Mouse (Mus musculus): ENCODE data around the gene Shank2. TPM values are rescaled to one million over a fixed set of nuclear protein-coding genes. Genes with fewer than 3 reads are reported as not detected.

The Shank2 gene
- polyA plus RNA-seq, 1 experiment from 2014 or later = 0.27 TPM

GRCm38 (mm10) chr7:144238992-144239391 is 237.3 kb downstream of the Shank2 start:
- Histone ChIP-seq H3K36me3 (no peaks in the 10 kb centered on the region), H3K9ac (no peak overlapping the region), H3K27me3 (replicated peaks) (0 out of 2 replicates have a peak, but pooled peaks cover 11% of the 10 kb centered on the region), H3K9me3 (replicated peaks) (no peaks in the 10 kb centered on the region), H3K4me1 (replicated peaks) (peaks cover 17% of the 10 kb centered on the region), H3K4me3 (no peak overlapping the region), H3K4me2 (no peak overlapping the region), H3K27ac (ENCODE audit: poor library complexity, severe bottlenecking) (no peak overlapping the region)
- WGBS = 67% methylated on average over 12 of the region's 12 CpGs
- no peak for ATAC-seq (ENCODE audit: insufficient number of reproducible peaks, low FRiP score)

DNA sequence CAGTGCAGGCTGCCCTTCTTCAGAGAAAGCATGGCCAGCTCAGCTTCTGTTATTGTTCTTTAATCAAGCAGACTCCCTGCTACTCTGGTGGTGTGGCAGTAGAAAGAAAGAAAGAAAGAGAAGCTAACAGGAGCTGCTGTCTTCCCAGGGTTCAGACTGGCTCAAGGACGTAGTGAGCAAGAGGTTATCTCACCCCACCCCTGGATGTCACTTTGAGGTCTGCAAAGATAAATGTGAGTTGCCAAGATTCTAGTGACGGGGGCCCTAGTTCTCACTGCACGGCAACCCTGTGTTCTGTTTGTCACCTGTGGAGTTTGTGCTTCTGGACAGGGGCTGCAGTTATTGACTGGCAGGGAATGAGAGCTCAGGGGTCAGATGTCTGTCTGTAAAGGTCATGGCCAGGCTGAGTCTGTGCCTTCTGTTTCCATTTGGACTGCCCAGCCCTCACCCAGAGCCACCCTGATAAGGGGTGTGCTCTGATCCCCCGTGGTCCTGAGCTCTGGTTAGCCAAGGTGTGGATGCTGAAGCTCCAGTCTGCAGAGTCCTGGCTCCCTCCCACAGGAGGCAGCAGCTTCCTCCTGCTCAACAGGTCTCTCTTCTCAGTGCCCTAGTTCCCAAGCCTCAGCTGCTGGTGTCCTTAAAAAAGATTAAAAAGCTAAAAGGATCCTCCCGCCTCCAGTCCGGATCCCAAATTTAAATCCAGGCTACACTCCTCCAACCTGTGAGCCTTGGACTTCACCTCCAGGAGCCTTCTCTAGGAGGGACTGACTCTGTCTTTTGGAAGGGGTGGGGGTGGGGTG is 238.0 kb downstream of the Shank2 start:
- H3K4me3 ChIP-seq = no peak overlapping the region
- no peaks in the 10 kb centered on the region for H3K36me3 ChIP-seq
- H3K4me1 ChIP-seq (replicated peaks) = peaks cover 17% of the 10 kb centered on the region
- WGBS = 27% methylated on average over 6 of the region's 6 CpGs
- no peak overlapping the region for H3K27ac ChIP-seq (ENCODE audit: poor library complexity, severe bottlenecking)
- H3K9me3 ChIP-seq (replicated peaks) = no peaks in the 10 kb centered on the region
- 0 out of 2 replicates have a peak, but pooled peaks cover 11% of the 10 kb centered on the region for H3K27me3 ChIP-seq (replicated peaks)
- no peak for ATAC-seq (ENCODE audit: insufficient number of reproducible peaks, low FRiP score)
- no peak overlapping the region for H3K9ac ChIP-seq
- H3K4me2 ChIP-seq = no peak overlapping the region

GRCm38 (mm10) chr7:144240736-144241343 is 239.1 kb downstream of the Shank2 start:
- Histone ChIP-seq H3K9me3 (replicated peaks) (no peaks in the 10 kb centered on the region), H3K4me2 (no peak overlapping the region), H3K4me3 (no peak overlapping the region), H3K36me3 (no peaks in the 10 kb centered on the region), H3K27me3 (replicated peaks) (0 out of 2 replicates have a peak, but pooled peaks cover 11% of the 10 kb centered on the region), H3K27ac (ENCODE audit: poor library complexity, severe bottlenecking) (no peak overlapping the region), H3K9ac (no peak overlapping the region), H3K4me1 (replicated peaks) (peaks cover 17% of the 10 kb centered on the region)
- ATAC-seq (ENCODE audit: insufficient number of reproducible peaks, low FRiP score) = no peak
- WGBS = 74% methylated on average over 4 of the region's 4 CpGs

GRCm38 (mm10) chr7:144244203-144244602 is 242.5 kb downstream of the Shank2 start:
- 72% methylated on average over 6 of the region's 6 CpGs for WGBS
- H3K9ac ChIP-seq = no peak overlapping the region
- H3K4me2 ChIP-seq = no peak overlapping the region
- H3K4me3 ChIP-seq = no peak overlapping the region
- peaks cover 9% of the 10 kb centered on the region for H3K4me1 ChIP-seq (replicated peaks)
- 0 out of 2 replicates have a peak, but pooled peaks cover 7% of the 10 kb centered on the region for H3K27me3 ChIP-seq (replicated peaks)
- no peaks in the 10 kb centered on the region for H3K9me3 ChIP-seq (replicated peaks)
- ATAC-seq (ENCODE audit: insufficient number of reproducible peaks, low FRiP score) = no peak
- H3K27ac ChIP-seq (ENCODE audit: poor library complexity, severe bottlenecking) = no peak overlapping the region
- no peaks in the 10 kb centered on the region for H3K36me3 ChIP-seq

GRCm38 (mm10) chr7:144246271-144246670 is 244.5 kb downstream of the Shank2 start:
- no peaks in the 10 kb centered on the region for H3K36me3 ChIP-seq
- H3K4me3 ChIP-seq = no peak overlapping the region
- no peaks in the 10 kb centered on the region for H3K4me1 ChIP-seq (replicated peaks)
- no peaks in the 10 kb centered on the region for H3K9me3 ChIP-seq (replicated peaks)
- 0 out of 2 replicates have a peak, but pooled peaks cover 3% of the 10 kb centered on the region for H3K27me3 ChIP-seq (replicated peaks)
- no peak for ATAC-seq (ENCODE audit: insufficient number of reproducible peaks, low FRiP score)
- WGBS = 78% methylated on average over 3 of the region's 3 CpGs
- no peak overlapping the region for H3K27ac ChIP-seq (ENCODE audit: poor library complexity, severe bottlenecking)
- H3K4me2 ChIP-seq = no peak overlapping the region
- H3K9ac ChIP-seq = no peak overlapping the region

DNA sequence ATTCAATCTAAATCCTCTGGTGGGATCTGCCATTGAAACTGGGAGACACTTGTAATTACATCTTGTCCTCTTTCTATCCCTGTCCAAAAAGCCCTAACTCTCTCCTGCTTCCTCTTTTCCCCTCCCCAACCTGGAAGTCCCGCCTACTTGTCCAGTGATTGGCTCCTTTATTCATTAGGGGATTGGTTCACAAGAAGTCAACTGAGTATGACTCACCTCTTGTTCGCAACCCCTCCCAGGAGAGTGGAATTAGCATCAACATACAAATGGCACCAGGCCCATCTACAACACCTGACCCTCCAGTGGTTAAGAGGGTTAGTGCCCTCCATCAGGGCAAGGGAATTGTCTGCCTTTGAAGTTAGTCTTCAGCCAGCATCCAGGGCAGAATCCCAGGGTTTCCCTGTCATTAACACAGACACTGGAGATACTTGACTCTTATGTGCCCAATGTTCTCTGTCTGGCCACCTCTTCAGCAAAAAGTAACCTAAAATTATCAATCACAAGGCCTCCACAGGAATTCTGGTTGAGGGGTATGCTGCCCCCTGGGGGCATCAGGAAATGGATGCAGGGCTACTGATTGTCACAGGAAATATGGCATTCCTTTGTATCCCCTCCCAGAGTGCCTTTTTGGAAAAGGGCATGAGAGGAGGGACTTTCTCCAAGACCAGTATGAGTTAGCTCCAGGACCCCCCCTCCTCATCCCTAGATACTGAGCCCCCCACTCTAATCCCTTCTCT is 247.1 kb downstream of the Shank2 start:
- Histone ChIP-seq H3K27me3 (replicated peaks) (0 out of 2 replicates have a peak, but pooled peaks cover 3% of the 10 kb centered on the region), H3K4me2 (no peak overlapping the region), H3K27ac (ENCODE audit: poor library complexity, severe bottlenecking) (no peak overlapping the region), H3K36me3 (no peaks in the 10 kb centered on the region), H3K4me1 (replicated peaks) (no peaks in the 10 kb centered on the region), H3K9ac (no peak overlapping the region), H3K9me3 (replicated peaks) (no peaks in the 10 kb centered on the region), H3K4me3 (no peak overlapping the region)
- no peak for ATAC-seq (ENCODE audit: insufficient number of reproducible peaks, low FRiP score)
- WGBS = 43% methylated on average over 2 of the region's 2 CpGs

GRCm38 (mm10) chr7:144250791-144251190 is 249.1 kb downstream of the Shank2 start:
- no peaks in the 10 kb centered on the region for H3K9me3 ChIP-seq (replicated peaks)
- 52% methylated on average over 4 of the region's 4 CpGs for WGBS

GRCm38 (mm10) chr7:144251250-144251649 is 249.5 kb downstream of the Shank2 start:
- Histone ChIP-seq H3K9me3 (replicated peaks) (no peaks in the 10 kb centered on the region), H3K4me1 (replicated peaks) (no peaks in the 10 kb centered on the region), H3K27me3 (replicated peaks) (0 out of 2 replicates have a peak, but pooled peaks cover 3% of the 10 kb centered on the region), H3K9ac (no peak overlapping the region), H3K36me3 (no peaks in the 10 kb centered on the region), H3K4me2 (no peak overlapping the region), H3K27ac (ENCODE audit: poor library complexity, severe bottlenecking) (no peak overlapping the region), H3K4me3 (no peak overlapping the region)
- WGBS = 48% methylated on average over 6 of the region's 6 CpGs
- ATAC-seq (ENCODE audit: insufficient number of reproducible peaks, low FRiP score) = no peak

More at GRCm38 (mm10) chr7:144250791-144251190, 249.1 kb downstream of the Shank2 start:
- Histone ChIP-seq H3K9ac (no peak overlapping the region), H3K4me2 (no peak overlapping the region), H3K27ac (ENCODE audit: poor library complexity, severe bottlenecking) (no peak overlapping the region), H3K36me3 (no peaks in the 10 kb centered on the region), H3K4me1 (replicated peaks) (no peaks in the 10 kb centered on the region), H3K4me3 (no peak overlapping the region), H3K27me3 (replicated peaks) (0 out of 2 replicates have a peak, but pooled peaks cover 3% of the 10 kb centered on the region)
- no peak for ATAC-seq (ENCODE audit: insufficient number of reproducible peaks, low FRiP score)

- ATAC-seq (ENCODE audit: insufficient number of reproducible peaks, low FRiP score) = no peak
These were observed 253.0 kb downstream of the Shank2 start for GRCm38 (mm10) chr7:144254674-144255246.

GRCm38 (mm10) chr7:144257821-144258220 is 256.1 kb downstream of the Shank2 start:
- H3K36me3 ChIP-seq = no peaks in the 10 kb centered on the region
- no peaks in the 10 kb centered on the region for H3K9me3 ChIP-seq (replicated peaks)
- H3K9ac ChIP-seq = no peak overlapping the region
- 0 out of 2 replicates have a peak, but pooled peaks cover 12% of the 10 kb centered on the region for H3K27me3 ChIP-seq (replicated peaks)
- no peak for ATAC-seq (ENCODE audit: insufficient number of reproducible peaks, low FRiP score)
- H3K27ac ChIP-seq (ENCODE audit: poor library complexity, severe bottlenecking) = no peak overlapping the region
- H3K4me1 ChIP-seq (replicated peaks) = no peaks in the 10 kb centered on the region
- no peak overlapping the region for H3K4me2 ChIP-seq
- WGBS = 64% methylated on average over 7 of the region's 7 CpGs
- no peak overlapping the region for H3K4me3 ChIP-seq

More at GRCm38 (mm10) chr7:144254674-144255246, 253.0 kb downstream of the Shank2 start:
- Histone ChIP-seq H3K27me3 (replicated peaks) (0 out of 2 replicates have a peak, but pooled peaks cover 13% of the 10 kb centered on the region), H3K9ac (no peak overlapping the region), H3K4me1 (replicated peaks) (no peaks in the 10 kb centered on the region), H3K4me2 (0 out of 2 replicates have a peak overlapping the region, but pooled peaks have one; percentile 10), H3K9me3 (replicated peaks) (no peaks in the 10 kb centered on the region), H3K27ac (ENCODE audit: poor library complexity, severe bottlenecking) (no peak overlapping the region), H3K4me3 (no peak overlapping the region), H3K36me3 (no peaks in the 10 kb centered on the region)
- WGBS = 38% methylated on average over 8 of the region's 8 CpGs
